Mouse (Mus musculus) megakaryocyte progenitor cell, adult 5-6 weeks (primary cell): Measurements from ENCODE around the gene Etl4. TPM values are rescaled to one million over a fixed set of nuclear protein-coding genes. Genes with fewer than 3 reads are reported as not detected.
A peak's percentile ranks its signal among the peaks of the same experiment; 100 is the strongest.
"Not testable (repeated sequence)": the region's sequence is repeated elsewhere in the genome, so short reads cannot be mapped to it uniquely, and the experiment has no call there.

Experiments
- ATAC-seq: replicated peaks from 2 replicates; pipeline ENCODE4 v1.8.0; 2016; ENCODE audit warnings: mild to moderate bottlenecking, moderate TSS enrichment, inconsistent platforms; ENCODE audit not compliant: poor library complexity
- total RNA-seq, 2 experiments: library from RNA; stranded (forward) in 1 of 2; stranded (reverse) in 1 of 2; fragments of 157-497, 149-512 nt in 1 of 2; fragments of 200-1000 nt in 1 of 2; gene quantifications; 2 replicates each; pipeline versions ENCODE4 v1.2.3 to v1.2.4; 2015 to 2017

The Etl4 gene
- total RNA-seq, 2 experiments from 2014 or later = 0.30 TPM; not detected in 1

DNA sequence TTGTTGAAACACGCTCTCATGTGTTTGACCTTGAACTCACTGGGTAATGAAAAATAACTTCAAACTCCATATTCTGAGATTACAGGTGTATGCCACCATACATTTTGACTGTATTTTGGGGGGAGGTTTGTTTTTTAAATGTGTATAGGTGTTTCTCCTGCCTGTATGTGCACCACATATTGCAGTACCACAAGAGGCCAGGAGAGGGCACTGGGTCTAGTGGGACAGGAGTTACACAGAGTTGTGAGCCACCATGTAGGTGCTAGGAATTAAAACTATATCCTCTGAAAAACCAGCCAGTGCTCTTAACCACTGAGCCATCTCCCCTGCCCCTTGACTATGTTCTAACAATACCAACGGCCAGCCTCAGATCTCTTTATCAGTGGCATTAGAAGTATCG is 766.8 kb downstream of the Etl4 start:
- peak; percentile 52; the same call in 1 of the 2 replicates for ATAC-seq

DNA sequence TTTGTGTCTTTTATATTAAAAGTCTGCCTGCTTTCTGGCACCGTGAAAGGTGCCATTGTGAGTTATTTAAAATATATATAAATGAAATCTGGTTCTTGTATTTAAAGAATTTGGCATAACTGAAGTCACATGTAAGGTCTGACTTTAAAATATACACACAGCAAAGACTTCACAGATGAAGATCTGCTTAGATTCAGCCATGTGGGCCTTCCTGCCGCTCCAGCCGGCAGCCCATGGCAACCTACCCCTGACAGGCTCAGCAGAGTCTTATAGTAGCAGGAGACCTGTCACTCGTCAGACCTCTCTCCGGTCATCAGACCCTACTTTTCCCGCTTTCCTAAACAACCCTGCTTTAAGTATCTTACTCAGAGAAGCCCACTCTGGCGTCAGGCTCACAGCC is 769.2 kb downstream of the Etl4 start:
- no peak for ATAC-seq

DNA sequence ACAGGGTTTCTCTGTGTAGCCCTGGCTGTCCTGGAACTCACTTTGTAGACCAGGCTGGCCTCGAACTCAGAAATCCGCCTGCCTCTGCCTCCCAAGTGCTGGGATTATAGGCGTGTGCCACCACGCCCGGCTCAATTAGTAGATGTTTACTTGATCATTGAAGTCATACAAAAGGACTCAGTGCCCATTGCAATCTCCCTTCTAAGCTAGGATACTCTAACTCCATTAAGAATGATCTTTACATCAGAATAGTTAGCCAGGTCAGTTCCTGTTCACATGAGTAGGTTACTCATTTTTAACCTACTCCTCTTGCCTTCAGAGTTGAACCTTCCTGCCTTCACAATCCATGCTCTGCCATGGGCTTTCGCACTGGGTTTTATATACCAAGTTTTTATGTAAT is 772.6 kb downstream of the Etl4 start:
- ATAC-seq = not testable (repeated sequence)

DNA sequence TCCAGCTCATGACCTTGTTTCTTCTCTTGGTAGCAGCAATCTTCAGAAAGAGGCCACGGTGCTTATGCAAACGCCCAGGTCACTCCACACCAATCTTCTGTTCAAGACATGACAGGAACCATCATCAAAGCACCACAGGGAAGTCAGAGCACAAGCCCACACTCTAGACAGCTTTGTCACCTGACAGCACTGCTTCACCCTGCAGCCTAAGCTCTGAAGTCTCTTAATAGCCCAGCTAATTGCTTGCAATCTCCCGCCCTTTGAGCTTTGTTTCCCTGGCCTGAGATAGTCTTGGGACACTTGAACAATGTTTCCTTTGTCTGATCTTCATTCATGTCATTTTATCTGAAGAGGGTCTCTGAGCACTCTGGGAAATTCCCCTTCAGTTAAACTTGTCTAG is 779.8 kb downstream of the Etl4 start:
- no peak for ATAC-seq

DNA sequence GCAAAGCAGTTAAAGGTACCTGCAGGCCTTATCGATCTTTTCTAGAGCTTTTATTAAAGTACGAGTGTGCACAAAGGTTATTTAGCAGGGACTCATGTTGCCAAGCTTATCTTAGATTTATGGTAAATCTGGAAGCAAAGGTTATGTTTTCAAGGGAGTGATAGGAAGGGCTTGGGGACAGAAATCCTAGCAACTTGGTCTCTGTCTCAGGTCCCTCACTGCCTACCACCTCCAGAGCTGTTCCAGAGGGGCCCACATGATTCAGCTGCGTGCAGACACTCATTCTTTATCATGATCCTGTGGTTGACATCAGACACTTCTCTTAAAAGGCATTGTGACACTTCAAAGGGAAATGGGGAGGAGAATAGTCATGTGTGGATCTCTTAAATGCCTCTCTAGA is 783.3 kb downstream of the Etl4 start:
- no peak for ATAC-seq

DNA sequence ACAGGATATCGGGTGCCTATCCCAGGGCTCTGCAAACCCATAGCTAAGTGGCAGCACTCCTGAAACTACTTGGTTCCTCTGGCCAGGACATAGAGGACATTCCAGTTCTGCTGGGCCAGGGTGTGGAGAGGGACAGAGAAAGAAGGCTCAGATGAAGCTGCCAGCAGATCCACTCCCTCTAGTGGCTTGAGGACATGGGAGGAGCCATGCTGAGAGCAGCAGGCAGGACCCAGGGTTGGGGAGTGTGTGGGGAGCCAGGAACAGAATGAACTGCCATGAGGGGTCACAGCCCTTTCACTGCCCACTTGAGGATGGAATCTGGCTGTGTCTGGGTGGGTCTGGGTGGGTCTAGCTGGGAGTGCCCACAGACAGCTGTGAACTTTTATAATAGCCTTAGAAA is 784.2 kb downstream of the Etl4 start:
- ATAC-seq = no peak

DNA sequence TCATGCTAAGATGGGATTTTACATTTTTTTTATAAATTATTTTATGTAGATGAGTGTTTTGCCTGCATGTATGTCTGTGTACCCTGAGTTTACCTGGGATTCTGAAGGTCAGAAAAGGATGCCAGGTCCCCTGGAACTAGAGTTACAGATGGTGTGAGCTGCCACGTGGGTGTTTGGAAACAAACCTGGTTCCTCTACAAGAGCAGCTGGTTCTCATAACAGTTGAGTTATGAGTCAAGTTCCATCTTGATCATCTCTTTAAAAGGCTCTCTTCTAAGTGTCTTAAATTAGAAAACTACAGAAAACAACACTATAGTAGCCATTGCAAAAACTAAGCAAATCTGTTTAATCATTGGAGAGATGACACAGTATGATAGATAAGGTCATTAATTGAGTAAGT is 788.1 kb downstream of the Etl4 start:
- ATAC-seq = no peak

DNA sequence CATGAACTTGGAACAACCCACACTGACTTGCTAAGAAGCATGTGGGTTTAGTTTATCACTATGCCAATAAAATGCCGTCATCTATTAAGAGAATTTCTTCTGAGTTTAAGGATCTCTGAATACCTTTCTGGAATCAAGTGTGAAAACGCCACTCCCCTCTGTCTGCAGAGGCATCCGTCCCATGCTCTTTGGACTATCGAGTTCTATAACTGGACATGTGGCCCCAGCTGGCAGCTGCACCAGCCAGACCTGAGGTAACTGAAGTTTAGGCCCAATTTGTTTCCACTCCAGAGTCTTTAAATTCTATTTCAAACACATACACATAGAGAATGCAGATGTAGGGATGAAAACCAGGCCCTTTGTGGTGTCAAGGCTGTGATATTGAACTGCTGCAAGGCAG is 795.5 kb downstream of the Etl4 start:
- ATAC-seq = no peak

DNA sequence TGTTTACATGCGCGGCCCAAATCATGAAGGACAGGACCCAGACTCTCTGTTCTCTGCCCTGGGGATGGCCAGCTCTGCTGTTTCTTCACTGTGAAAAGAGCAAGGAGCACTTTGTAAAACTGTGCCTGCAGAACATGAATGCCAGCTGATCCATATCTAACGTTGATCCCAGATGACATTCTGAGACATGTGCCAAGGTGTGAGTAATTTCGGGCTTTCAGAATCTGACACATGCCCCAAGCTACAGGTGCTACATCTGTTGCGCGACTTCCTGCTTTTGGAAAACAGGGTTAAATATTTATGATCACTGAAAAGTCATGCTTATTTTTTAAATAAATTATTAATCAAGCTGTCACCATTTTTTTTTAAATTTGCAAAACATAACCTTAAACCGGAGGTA is 801.0 kb downstream of the Etl4 start:
- no peak for ATAC-seq

DNA sequence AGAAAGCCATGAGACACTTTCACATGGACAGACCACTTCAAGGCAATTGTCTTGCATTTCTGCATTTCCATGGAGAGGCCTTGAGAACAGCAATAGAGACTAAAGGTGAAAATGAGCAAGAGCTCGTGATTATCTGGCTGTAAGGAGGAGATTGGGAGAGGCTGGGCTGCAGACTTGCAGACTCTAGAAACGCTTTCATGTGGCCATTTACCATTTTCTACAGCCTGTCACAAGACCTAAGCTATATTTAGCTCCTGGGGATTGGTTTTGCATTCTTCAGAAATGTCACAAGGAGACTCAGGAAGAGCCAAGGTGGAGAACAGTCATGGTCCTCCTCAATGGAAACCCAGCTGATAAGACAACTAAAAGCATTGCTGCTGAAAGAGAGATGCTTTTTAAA is 801.4 kb downstream of the Etl4 start:
- no peak for ATAC-seq

DNA sequence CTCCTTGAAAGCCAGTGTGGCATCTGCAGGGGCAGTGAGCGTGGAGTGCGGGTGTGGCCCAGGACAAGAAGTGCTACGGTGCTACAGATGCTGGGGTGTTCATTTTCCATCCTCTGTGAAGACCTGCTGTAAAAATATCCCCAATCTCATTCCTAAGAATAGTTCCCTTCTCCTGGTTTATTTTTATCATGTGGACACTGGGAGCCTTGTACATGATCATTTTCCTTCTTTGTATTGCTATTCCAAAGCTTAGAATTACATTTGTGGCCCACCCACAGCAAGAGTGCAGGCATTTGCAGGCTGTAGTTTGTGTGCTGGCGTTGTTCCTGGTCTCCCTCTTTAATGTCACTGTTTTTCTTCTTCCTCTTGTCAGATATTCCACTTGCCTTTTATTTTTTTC is 809.5 kb downstream of the Etl4 start:
- ATAC-seq = no peak

DNA sequence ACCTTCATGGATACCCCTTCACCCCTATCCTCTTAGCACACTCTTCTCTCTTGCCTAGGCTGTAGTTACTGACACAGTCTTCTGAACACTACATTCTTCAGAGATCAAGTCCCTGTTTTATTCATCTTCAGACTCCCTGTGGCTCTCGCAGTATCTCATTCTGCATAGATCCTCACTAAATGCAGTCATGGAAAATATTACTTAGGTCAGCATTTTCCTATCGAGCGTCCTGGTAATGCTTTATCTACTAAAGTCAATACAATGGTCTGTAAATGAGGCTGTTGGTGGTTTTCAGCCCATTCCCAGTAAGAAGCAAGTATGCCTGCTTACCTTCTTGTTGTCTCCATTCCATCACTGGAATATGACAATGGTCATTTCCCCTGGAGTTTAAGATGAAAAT is 811.5 kb downstream of the Etl4 start:
- ATAC-seq = no peak

DNA sequence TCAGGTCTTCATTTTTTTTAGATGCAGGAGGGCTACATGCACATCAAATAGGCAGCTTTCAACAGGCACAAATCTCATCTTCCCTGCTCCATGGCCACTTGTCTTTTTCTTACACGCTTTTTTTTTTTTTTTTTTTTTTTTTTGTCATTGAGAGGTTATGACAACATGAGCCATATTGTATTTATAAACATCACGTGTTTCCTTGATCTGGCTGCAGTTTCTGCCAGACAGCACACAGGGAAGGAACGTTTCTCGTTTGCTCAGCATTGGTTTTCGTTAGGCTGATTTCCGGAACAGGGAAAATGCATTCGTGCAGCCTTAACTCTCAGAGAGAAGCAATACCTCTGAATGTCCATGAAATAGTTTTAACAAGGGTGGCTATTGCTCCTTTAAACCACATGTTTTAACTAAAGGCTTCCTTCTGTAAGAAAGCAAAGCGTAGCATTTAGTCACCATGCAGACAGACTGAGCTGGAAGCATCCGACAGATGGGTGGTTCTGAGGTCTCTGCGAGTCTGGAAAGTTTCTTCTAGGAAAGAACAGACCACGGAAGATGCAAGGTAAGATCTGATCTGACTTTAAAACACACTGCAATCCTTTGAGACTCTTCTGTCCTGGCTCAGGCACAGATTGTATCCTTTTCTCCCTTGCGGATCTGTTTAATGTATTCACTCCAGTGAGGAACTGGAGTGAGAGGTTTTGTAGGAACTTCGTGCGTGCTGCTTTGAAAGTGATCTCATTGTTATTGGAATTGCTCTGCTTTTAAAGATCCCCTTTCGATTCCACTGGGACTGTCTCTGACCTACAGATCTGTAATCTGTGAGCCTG is 812.8 kb downstream of the Etl4 start:
- ATAC-seq = 0 out of 2 replicates have a peak, but pooled peaks have one; percentile 9

DNA sequence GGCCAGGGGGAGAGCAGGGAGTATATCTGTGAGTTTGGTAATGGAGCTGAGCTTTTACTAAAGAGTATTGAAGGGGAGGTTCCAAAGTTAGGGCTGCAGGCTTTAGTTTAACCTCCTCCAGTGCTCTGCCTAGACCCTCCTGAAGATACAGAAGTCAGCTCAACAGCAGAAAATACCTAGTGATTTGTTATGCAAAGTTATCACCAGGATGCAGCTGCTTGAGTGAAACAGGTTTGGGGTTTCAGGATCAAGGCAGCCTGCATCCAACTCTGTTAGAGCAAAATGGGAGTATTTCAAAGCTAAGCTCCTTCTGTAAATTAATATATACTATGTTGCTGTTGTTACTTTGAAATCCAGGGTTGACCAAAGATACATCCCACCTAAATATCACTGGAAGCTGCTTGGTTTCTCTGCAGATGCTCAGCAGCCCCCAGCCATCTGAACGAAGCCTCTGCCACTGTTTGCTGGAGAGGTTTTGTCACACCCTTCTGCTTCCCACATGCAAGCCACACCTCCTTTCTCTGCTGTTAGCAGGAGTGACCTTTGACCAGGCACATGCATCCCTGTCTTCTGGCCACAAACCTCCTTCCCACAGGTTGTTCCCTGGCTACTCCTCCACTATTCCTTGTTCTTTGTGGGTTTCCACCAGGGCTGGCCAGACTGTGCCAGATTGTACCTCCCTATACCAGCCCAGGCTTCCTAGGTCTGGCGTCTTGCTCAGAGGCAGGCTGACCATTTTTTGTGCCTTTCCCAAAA is 814.6 kb downstream of the Etl4 start:
- no peak for ATAC-seq

DNA sequence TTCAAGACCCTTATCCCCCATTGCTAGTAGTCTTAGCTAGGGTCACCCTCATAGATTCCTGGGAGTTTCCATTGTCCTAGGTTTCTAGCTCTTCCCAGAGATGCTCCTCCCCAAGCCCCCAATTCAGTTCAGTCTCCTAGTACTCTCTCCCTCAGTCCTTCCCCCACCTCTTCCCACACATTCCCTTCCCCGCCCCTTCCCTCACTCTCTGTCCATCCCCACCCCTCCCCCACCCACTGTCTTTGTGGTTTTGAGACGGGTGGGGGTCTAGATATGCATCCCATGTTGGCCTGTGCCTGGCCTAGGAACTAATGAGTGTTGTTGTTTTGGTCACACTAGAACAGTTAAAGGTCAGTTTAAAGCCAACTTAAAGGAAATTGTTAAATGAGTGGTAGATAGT is 817.4 kb downstream of the Etl4 start:
- no peak for ATAC-seq

DNA sequence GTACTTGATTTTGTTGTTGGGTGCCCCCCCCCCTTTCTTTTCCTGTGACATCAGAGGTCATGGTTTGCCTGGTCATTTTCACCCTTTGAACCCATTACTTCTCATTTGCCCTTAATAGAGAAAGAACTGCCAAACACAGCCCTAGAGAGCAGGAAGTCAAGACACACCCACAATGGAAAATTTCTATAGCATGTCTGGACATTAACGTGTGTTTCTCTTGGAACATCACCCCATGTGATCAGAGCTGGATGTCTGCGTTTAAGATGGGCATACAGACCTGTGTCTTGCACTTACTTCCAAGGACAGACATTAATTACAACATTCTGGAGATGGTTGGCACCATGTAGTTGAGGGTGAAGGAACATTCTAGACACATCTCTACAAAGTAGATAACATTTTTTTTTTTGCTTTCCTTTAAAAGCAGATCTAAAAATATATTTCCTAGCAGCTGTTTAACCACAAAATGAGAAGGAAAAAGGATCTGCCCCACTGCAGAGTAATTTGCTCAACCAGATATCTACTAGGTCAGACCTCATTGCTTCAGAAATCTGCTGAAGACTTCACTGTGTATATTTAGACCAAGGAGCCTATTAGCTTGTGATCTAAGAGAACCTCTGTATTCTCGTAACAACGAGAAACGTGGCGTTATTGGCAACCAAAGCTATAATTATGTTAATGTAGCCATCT is 818.3 kb downstream of the Etl4 start:
- ATAC-seq = peak; percentile 37

DNA sequence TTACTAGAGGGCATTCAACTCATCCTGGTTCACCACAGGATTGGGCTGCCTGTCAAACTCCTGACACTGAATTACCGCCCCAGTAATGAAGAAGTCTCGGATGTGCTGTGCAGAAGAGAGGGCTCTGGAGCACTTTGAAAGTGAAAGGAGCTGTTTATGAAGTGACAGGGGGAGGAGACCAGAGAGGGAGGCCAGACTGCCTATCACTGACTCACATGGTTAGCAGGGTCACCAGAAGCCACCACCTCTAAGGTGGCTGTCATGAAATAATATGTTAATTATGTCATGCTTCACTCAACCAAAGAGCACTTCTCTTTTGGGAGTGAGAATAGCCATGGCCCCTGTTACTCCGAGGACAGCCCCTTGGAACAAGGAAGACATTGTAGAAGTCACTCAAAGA is 825.9 kb downstream of the Etl4 start:
- ATAC-seq = peak; percentile 57

DNA sequence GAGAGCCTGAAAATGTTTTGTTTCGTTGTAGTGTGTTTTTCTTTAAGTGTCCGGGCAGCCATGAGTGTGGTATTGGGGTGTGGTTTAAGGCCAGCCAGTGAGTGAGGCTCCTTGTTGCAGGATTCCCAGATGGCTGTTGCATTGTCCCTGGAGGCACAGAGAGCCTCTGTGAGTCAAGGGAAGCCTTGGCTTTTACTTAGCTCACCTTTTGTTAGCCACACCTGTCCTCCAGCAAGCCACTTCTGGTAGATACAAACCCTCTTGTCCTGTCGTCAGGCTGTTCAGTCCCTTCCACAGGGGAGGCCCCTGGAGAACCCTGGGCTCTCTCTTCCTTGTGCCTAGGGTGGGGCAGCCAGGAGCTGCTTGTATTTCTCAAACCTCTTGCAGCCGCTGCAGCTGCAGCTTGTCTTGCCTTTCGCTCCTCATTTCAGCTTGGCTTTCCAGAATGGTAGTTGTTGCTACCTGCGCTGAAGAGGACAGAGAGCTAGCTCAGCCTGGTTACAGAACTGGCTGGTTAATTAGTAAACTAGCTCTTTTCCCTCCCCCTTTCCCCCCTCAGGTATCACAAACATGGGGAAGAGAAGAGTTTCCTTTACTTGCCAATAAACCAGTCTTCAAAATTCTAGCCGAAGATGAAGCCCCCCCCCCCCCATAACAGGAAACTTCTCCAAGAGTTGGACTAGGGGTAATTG is 826.9 kb downstream of the Etl4 start:
- ATAC-seq = no peak

DNA sequence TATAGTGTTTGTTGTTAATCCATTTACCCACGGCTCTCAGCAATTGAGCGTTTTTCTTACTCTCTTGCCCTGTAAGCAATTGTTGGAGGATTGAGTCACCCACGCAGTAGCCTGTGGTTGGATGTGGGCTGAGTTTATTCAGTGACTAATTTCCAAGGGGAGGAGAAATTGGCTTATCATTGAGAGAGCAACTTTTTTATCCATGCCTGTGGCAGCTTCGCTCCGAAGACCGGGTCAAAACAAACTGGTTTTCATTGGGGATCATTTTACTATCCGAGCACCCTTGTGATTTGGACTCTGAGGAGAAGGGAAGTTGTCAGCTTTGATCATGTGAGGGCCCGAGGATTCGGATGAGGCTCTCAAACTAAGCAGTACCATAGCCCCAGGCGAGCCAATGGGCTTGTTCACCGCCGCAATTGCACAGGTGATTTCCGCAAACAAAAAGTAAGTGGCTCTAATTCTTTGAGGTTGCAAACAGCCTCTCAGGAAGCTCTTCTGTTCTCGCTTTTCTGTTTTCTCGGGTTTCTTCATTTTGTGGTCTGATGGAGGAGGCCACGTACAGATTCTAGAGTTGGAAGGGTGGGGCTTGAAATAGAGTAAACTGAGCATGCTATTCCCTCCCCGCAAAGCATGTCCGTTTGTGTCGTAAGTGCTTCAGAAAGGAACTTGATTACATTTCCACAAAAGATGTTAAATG is 827.7 kb downstream of the Etl4 start:
- peak; percentile 44; the same call in 1 of the 2 replicates for ATAC-seq

DNA sequence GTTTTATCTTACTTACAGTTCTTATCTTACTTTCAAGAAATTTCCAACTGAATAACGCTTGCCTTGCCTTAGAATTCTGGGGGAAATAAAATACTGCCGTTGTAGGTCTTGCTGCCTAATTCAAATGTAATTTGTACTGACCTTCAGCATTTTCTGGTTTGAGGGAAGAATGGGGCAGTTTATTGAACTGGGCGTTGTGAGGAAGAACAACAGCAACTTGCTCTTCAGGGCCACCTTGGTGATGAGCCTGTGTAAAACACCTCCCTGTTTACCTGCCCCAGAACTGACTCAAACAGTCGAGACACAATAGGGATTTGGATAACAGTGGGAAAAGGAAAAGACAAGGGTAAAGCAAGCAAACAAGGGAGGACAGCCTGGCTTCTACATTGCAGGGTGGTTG is 828.3 kb downstream of the Etl4 start:
- no peak for ATAC-seq

DNA sequence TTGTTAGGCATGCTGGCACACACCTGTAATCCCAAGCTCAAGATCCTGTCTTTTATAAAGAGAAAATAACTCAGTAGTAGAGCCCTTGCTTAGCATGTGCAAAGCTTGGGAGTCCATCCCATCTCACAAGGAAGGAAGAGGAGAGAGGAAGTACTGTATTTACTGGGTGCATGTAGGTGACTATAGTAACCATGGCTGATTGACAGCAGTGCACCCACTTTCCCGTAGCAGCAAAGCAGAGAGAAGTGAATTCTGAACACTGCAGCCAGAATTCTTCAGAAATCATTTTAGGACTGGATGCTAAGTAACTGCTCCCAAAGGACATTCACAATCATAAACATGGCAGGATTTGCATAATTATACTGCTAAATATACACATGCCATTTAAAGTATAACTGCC is 838.1 kb downstream of the Etl4 start:
- no peak for ATAC-seq
